Mouse (Mus musculus) heart, adult 2 months (tissue): ENCODE measurements at regions not wholly inside any gene's neighbourhood (a gene's known extent, or its start where the extent isn't known, plus 50 kb on each side); places are given as distances from the start of the nearest gene placed in this dataset.

Experiments used
- CTCF ChIP-seq: fragments of 200-600 bp; IDR thresholded peaks from 2 replicates; pipeline ENCODE4 v1.8.1; 2022; ENCODE audit warnings: antibody characterized with exemption, mild to moderate bottlenecking, moderate library complexity
- EP300 ChIP-seq: fragments of 200-500 bp; IDR thresholded peaks from 2 replicates; pipeline ENCODE4 v1.6.1; 2011; ENCODE audit warnings: low read depth, low read length, control low read depth; ENCODE audit not compliant: insufficient read depth
- POLR2A ChIP-seq: fragments of 200-500 bp; IDR thresholded peaks from 2 replicates; pipeline ENCODE4 v1.6.1; 2011; ENCODE audit warnings: mild to moderate bottlenecking, low read depth, low read length, control low read depth; ENCODE audit not compliant: insufficient read depth

DNA sequence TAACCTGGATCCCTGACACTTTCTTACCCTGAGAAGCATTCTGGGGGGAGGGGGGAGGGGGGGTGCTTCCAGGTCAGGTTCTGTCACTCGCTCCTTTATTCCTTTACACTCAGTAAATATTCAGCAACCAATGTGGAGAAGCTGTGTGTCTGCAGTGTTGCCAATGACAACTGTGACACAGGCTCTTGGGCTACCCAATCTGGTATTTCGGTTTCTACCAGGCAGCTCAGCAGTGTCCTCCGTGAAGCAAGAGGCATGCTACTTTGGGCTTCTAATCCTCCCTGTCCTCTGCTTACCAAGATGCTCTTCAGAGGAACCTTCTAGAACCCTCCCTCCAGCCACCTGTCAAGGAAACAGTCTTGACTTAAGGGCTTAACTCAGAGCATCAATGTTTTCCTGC lies 290.7 kb downstream of the Emp1 start:
- TF ChIP-seq POLR2A (no peak), CTCF (no peak), EP300 (no peak)
